Mouse (Mus musculus) C3H10T1/2 (cell line): ENCODE results near the gene Pla2g4e. TPM values are rescaled to one million over a fixed set of nuclear protein-coding genes. Genes with fewer than 3 reads are reported as not detected.

ENCODE experiments used
- polyA plus RNA-seq, 2 experiments: library from polyadenylated mRNA; unstranded; fragments of >200 nt; fragmentation: generic; extraction: Trizol; gene quantifications; one replicate each; pipeline ENCODE4 v1.2.1; 2012; ENCODE audit warnings: missing spikeins in 2 of 2

Gene Pla2g4e
- not detected for polyA plus RNA-seq

DNA sequence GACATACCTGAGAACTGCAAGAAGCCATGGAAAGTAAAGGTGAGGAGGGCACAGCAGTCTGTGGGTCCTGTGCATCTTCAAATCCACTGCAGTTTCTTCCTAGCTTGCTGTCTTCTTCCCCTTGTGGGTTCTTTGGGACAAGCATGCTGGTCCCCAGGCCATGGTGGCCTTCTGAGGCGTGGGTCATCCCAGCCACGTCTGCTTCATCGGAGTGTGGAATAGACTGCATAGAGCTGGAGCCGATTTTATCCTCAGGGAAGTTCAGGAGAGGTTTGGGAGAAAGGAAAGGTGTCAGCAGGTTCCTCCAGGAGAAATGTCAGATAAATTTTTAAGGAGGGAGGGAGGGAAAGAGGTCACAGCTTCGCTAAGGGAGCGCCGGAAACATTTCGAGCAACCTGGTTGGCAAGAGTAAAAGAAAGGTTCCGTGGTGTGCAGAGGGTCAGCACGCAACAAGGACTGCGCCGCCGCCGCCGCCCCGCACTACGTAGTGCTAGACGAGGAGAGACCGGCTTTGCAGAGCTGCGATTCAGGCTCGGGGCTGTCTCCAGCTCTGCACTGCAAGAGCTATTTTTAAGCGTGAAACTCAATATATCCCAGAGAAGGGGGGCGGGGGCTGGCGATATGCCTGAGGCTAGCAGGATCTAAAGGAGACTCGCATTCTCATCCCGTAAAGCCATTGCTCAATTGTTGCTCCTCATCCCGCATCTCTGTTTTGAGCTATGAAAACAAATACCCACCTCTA, at the start of gene Pla2g4e:
Gene Pla2g4e, minus strand, starts transcription at position 657 of the 742 bp plus-strand sequence.

DNA sequence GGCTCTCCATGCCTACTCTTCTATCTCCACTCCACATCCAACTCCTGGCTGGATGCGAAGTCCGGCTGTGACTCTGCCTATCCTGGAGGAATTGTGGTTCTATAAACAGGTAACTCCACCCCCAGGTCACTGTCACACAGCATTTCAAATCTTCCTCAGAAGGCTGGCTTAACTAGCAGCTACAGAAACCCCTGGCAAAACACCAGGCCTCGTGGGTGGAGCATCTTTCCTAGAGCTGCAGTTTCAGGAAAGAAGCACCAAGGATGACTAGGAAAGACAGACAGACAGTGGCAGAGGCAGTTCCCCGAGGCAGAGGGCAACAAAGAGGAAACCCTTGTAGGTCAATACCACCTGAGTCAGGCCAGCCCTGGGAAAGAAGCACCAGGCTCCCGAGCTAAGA, 43.9 kb upstream of the Pla2g4e start, which contains the start of gene Pla2g4d:
Gene Pla2g4d, minus strand, starts transcription at position 203 of the 400 bp plus-strand sequence.

DNA sequence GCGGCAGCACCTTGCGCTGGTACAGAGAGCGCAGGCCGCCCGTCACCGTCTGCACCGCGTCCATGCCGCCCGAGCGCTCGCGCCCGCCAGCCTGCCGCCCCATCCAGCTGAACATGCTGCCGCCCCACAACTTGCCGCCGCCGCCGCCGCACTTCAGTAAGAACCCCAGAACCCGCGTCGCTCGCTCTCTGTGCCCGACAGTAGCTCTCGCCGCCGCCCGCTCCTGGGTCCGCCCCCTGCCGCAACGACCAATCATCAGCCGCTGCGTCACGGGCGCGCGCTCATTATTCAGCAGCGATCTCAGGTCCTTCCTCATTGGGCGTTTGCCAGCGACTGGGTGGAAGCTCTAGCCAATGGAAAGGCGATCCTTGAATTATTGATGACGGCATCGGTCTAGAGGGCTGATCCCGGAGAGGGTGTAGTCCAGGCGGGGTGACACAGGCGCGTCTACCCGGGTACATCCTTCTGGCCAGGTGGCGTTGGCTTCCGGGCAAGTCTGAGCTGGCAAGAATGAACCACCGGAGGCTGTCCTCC, 90.7 kb downstream of the Pla2g4e start, which contains the start of gene Ehd4:
Gene Ehd4, minus strand, starts transcription at position 246 of the 534 bp plus-strand sequence.

Other genes starting within 250 kb of the Pla2g4e start
- gene Jmjd7, start 217.9 kb downstream of the Pla2g4e start, polyA plus RNA-seq, result 1 to 10 TPM; 7.5 to 9.5 TPM
- gene Gm28042, start 217.8 kb downstream of the Pla2g4e start, polyA plus RNA-seq, result 1 to 10 TPM in 1 of 2 experiments, under 1 TPM in 1; 0.16 to 1.9 TPM
- gene Pla2g4b, start 211.9 kb downstream of the Pla2g4e start, polyA plus RNA-seq, result under 1 TPM; 0.01 to 0.83 TPM
- gene Ehd4, start 90.7 kb downstream of the Pla2g4e start, polyA plus RNA-seq, result 10 to 100 TPM in 1 of 2 experiments, 1 to 10 TPM in 1; 6.5 to 15.9 TPM
- gene Pla2g4d, start 43.9 kb upstream of the Pla2g4e start, polyA plus RNA-seq, result not detected
- under 1 TPM in 1 of 2 experiments, not detected in 1; 0.01 TPM for gene Pla2g4f, start 68.8 kb upstream of the Pla2g4e start, polyA plus RNA-seq
- gene Vps39, start 107.8 kb upstream of the Pla2g4e start, polyA plus RNA-seq, result 10 to 100 TPM in 1 of 2 experiments, 1 to 10 TPM in 1; 1.4 to 11.8 TPM
- 10 to 100 TPM in 1 of 2 experiments, under 1 TPM in 1; 0.36 to 10.3 TPM for gene Ganc, start 158.6 kb upstream of the Pla2g4e start, polyA plus RNA-seq
- gene Tmem87a, start 158.8 kb upstream of the Pla2g4e start, polyA plus RNA-seq, result 1 to 10 TPM in 1 of 2 experiments, under 1 TPM in 1; 0.26 to 8.1 TPM
- under 1 TPM in 1 of 2 experiments, not detected in 1; 0.37 TPM for gene Capn3, start 210.7 kb upstream of the Pla2g4e start, polyA plus RNA-seq